Mouse (Mus musculus) heart, postnatal 0 days (tissue): ENCODE results near the gene Arpc2. TPM values are rescaled to one million over a fixed set of nuclear protein-coding genes. Genes with fewer than 3 reads are reported as not detected.
A peak's percentile ranks its signal among the peaks of the same experiment; 100 is the strongest.

ENCODE experiments used
- ATAC-seq: fragments of 200-750 bp; cut with Nextera tagmentation; 2 replicates; pipeline ENCODE4 v1.8.0; 2017; ENCODE audit warnings: low read depth, moderate number of reproducible peaks, moderate library complexity; ENCODE audit not compliant: insufficient read depth
- DNase-seq: peaks from one replicate; pipeline ENCODE4 v3.0.0-alpha.2; 2016; ENCODE audit warnings: low spot score
- H3K27ac ChIP-seq: fragments of 300-500 bp; sonication (generic); 2 replicates; pipeline ENCODE4 v1.5.1; 2014; ENCODE audit warnings: low read depth, mild to moderate bottlenecking
- H3K27me3 ChIP-seq: fragments of 300-500 bp; sonication (generic); 2 replicates; pipeline ENCODE4 v1.6.1; 2014; ENCODE audit warnings: low read length, mixed read lengths; ENCODE audit not compliant: control insufficient read depth, insufficient read depth
- H3K36me3 ChIP-seq: fragments of 300-500 bp; sonication (generic); replicated peaks from 2 replicates; pipeline ENCODE4 v1.6.1; 2014; ENCODE audit warnings: low read length, mixed read lengths; ENCODE audit not compliant: control insufficient read depth, insufficient read depth
- H3K4me1 ChIP-seq: fragments of 300-500 bp; sonication (generic); 2 replicates; pipeline ENCODE4 v1.6.1; 2014; ENCODE audit warnings: antibody characterized with exemption; ENCODE audit not compliant: control insufficient read depth, insufficient read depth
- H3K4me2 ChIP-seq: fragments of 300-500 bp; sonication (generic); 2 replicates; pipeline ENCODE4 v1.6.1; 2014; ENCODE audit warnings: low read depth, mild to moderate bottlenecking, low read length, moderate library complexity
- H3K4me3 ChIP-seq: fragments of 300-500 bp; sonication (generic); 2 replicates; pipeline ENCODE4 v1.5.1; 2014; ENCODE audit warnings: low read depth, low read length
- H3K9ac ChIP-seq: fragments of 300-500 bp; sonication (generic); replicated peaks from 2 replicates; pipeline ENCODE4 v1.6.1; 2014; ENCODE audit warnings: low read depth, low read length, mixed read lengths
- H3K9me3 ChIP-seq: fragments of 300-500 bp; sonication (generic); replicated peaks from 2 replicates; pipeline ENCODE4 v1.6.1; 2016; ENCODE audit warnings: low read length; ENCODE audit not compliant: control insufficient read depth
- CTCF ChIP-seq: IDR thresholded peaks from 2 replicates; pipeline ENCODE4 v1.5.1; 2016; ENCODE audit warnings: antibody characterized with exemption, control low read depth, low read depth
- EP300 ChIP-seq: IDR thresholded peaks from 2 replicates; pipeline ENCODE4 v1.6.1; 2016; ENCODE audit warnings: antibody characterized with exemption, low read depth
- WGBS: fragments of 180-500 bp; shearing (Covaris S2); extraction: QIAGEN DNeasy Blood & Tissue Kit; methylation state at CpG from one replicate; pipeline ENCODE4 v1.1.7; 2014; 5-methylcytosine and 5-hydroxymethylcytosine counted together
- polyA plus RNA-seq: library from polyadenylated mRNA; unstranded; fragments of >200 nt; fragmentation: Nextera tagmentation; extraction: Ambion mirVana; gene quantifications from 2 replicates; pipeline ENCODE4 v1.2.1, GENCODE M21; 2015
- total RNA-seq: library from RNA; depleted of rRNA; stranded (reverse); fragments of >200 nt; gene quantifications from 2 replicates; pipeline ENCODE4 v1.2.3, GENCODE M21; 2014; ENCODE audit warnings: low replicate concordance

The Arpc2 gene
- total and polyA plus RNA-seq, 2 experiments from 2014 or later, result 149 to 374 TPM

GRCm38 (mm10) chr1:74229942-74230341 lies 5.9 kb upstream of the Arpc2 start:
- TF ChIP-seq EP300 (no peak), CTCF (no peak)
- Histone ChIP-seq H3K9ac (no peak overlapping the region), H3K27ac (no peak overlapping the region), H3K27me3 (no peaks in the 10 kb centered on the region), H3K9me3 (no peaks in the 10 kb centered on the region), H3K4me3 (no peak overlapping the region), H3K4me1 (peaks cover 6% of the 10 kb centered on the region), H3K36me3 (no peaks in the 10 kb centered on the region), H3K4me2 (no peak overlapping the region)
- 72% methylated on average over 2 of the region's 2 CpGs for WGBS
- no peak for ATAC-seq
- no peak for DNase-seq

GRCm38 (mm10) chr1:74230992-74231391 lies 4.9 kb upstream of the Arpc2 start:
- WGBS, result 75% methylated on average over 1 of the region's 1 CpGs
- H3K9ac ChIP-seq, result no peak overlapping the region

GRCm38 (mm10) chr1:74236590-74237317 lies 870 bp downstream of the Arpc2 start:
- Histone ChIP-seq H3K27me3 (no peaks in the 10 kb centered on the region), H3K9ac (peak overlapping the region; percentile 98), H3K4me1 (peaks cover 40% of the 10 kb centered on the region), H3K36me3 (no peaks in the 10 kb centered on the region), H3K27ac (peak overlapping the region; percentile 98), H3K9me3 (no peaks in the 10 kb centered on the region), H3K4me2 (peak overlapping the region; percentile 77), H3K4me3 (peak overlapping the region; percentile 95)
- TF ChIP-seq CTCF (no peak), EP300 (no peak; the same call in 1 of the 2 replicates)
- DNase-seq, result peak; percentile 59
- WGBS, result under 1% methylated on average over 37 of the region's 57 CpGs
- ATAC-seq, result peak; percentile 29

More at GRCm38 (mm10) chr1:74230992-74231391, 4.9 kb upstream of the Arpc2 start:
- Histone ChIP-seq H3K4me3 (no peak overlapping the region), H3K36me3 (no peaks in the 10 kb centered on the region), H3K27me3 (no peaks in the 10 kb centered on the region), H3K27ac (no peak overlapping the region), H3K4me1 (peaks cover 6% of the 10 kb centered on the region), H3K4me2 (no peak overlapping the region), H3K9me3 (no peaks in the 10 kb centered on the region)
- no peak for ATAC-seq
- DNase-seq, result no peak
- no peak for TF ChIP-seq CTCF

GRCm38 (mm10) chr1:74237671-74238070 lies 1.8 kb downstream of the Arpc2 start:
- no peaks in the 10 kb centered on the region for H3K9me3 ChIP-seq
- peak overlapping the region; percentile 98; the same call in 1 of the 2 replicates for H3K27ac ChIP-seq
- no peaks in the 10 kb centered on the region for H3K27me3 ChIP-seq
- TF ChIP-seq CTCF (no peak), EP300 (no peak)
- peak overlapping the region; percentile 77 for H3K4me2 ChIP-seq
- ATAC-seq, result no peak
- peak overlapping the region; percentile 95 for H3K4me3 ChIP-seq
- peak overlapping the region; percentile 98 for H3K9ac ChIP-seq
- peaks cover 40% of the 10 kb centered on the region for H3K4me1 ChIP-seq
- no peak for DNase-seq
- H3K36me3 ChIP-seq, result no peaks in the 10 kb centered on the region
- 10% methylated on average over 5 of the region's 5 CpGs for WGBS

- WGBS, result 45% methylated on average over 1 of the region's 1 CpGs
- Histone ChIP-seq H3K27me3 (no peaks in the 10 kb centered on the region), H3K9me3 (no peaks in the 10 kb centered on the region), H3K4me1 (peaks cover 42% of the 10 kb centered on the region), H3K4me2 (peak overlapping the region; percentile 77), H3K9ac (peak overlapping the region; percentile 98; the same call in 1 of the 2 replicates), H3K27ac (no peak overlapping the region), H3K36me3 (no peaks in the 10 kb centered on the region), H3K4me3 (peak overlapping the region; percentile 95)
- ATAC-seq (no peak), DNase-seq (peak; percentile 19)
- TF ChIP-seq CTCF (no peak), EP300 (no peak)
Observed at GRCm38 (mm10) chr1:74238136-74238535, 2.3 kb downstream of the Arpc2 start.
